Mouse (Mus musculus) ovary, postnatal 36 days (tissue): ENCODE results near the gene Mpst.

Experiments used
- DNase-seq: peaks from one replicate; pipeline ENCODE4 v3.0.0; 2022; ENCODE audit warnings: low spot score, mixed read lengths

Mpst gene

DNA sequence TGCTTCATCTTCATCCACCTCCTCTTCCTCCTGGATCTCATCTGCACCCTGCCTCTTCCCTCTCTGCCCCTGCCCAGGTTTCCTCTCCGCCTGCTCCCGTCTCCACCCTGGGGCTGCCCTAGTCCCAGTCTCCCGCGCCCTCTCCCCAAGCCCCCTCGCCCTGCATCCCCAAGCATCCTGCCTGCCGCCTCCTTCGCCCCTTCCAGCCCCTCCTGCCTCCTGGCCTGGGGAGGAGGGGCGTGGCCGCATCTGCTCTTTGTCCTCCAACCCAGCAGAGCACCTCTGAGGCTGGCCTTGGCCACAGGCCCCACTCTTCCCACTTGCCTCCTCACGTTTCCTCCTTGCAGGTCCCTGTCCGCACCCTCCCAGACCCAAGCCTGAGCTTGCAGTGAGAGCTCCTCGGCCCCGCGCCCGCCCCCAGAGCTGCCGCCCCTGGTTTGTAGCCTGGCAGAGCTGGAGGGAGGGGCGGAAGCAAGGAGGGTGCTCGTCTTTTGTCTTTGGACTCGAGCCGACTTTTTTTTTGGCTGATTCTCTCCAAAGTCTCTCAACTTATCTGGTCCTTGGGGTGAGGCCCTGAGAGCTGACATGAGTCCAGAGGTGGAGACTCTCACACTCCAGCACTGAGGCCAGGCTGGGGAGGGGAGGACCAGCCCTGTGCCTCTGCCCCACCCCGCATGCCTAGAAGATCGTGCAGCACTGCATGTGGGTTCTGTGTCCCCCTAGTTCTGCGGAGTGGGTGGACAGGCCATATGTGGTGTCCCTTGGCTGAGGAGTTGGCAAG lies 31.2 kb downstream of the Mpst start:
- peak; percentile 79 for DNase-seq

DNA sequence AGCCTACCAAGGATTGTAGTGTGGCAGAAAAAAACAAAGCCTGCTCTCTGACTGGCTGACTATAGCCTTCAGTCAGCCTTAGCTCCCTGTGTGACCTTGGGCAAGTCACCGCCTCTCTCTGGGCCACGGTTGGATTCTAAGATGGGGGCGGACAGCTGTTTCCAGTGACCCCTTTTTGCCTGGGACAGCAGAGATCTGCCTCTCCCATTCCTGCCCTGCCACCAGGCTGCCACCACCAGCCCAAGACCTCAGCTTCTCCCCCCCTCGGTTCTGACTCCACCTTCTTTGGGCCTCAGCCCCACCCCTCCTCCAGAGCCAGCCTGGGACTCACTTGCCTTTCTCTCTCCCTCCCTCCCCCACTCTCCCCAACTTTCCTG lies 31.8 kb downstream of the Mpst start:
- no peak for DNase-seq

DNA sequence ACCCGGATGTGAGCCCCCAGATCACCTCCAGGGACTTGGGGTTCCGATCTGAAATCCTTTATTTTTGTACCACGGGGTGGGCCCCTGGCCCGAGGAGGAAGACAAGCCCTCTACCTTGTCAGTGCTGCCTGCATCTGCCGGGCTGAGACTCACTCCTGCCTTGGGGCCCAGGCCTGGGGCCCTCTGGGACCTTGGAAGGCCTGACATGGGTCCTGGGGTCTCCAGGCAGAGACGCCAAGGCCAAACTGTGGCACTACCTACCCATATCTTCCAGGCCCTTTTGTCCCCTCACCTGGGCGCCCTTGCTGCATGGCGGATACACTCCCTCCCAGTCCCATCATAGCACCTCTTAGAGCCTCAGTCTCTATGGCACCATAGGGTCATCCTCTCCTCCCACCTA lies 32.3 kb downstream of the Mpst start:
- DNase-seq: no peak

DNA sequence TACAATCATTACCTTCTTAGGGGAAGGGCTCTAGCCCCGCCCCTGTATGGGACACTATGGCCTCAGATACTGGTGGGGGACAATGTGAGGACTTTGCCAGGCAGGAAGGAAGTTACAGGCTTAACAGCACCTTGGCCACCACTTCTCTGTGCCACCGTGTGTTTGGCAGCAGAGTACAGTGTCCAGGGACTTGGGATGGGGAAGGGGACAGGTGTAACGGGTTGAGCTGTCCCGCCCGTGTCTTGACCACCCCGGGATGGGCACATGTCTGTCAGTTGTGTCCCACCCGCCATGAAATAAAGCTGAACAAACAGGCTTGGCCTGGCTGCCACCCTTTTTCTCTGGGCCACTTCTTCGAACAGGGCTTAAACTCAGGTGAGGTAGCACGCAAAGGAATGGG lies 32.8 kb downstream of the Mpst start:
- DNase-seq: no peak

DNA sequence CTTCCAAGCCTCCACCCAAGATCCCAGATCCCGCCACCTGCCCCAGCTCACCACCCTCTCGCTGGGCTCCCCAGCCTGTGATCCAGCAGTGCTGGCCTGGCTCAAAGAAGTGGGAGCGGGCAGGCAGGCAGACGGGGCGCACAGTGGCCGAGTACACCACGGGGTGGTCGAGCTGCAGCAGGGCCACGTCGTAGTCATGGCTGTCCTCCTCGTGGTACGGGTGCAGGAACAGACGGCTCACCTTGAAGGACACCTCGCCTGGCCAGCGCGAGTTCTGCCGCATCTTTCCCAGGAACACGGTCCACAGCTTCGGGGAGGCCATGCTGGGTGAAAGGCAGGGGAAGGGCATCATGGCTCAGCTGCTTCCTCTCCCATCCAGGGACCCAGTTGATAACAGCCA lies 36.0 kb downstream of the Mpst start:
- DNase-seq: no peak

GRCm38 (mm10) chr15:78443857-78444256 lies 37.6 kb downstream of the Mpst start:
- no peak for DNase-seq

DNA sequence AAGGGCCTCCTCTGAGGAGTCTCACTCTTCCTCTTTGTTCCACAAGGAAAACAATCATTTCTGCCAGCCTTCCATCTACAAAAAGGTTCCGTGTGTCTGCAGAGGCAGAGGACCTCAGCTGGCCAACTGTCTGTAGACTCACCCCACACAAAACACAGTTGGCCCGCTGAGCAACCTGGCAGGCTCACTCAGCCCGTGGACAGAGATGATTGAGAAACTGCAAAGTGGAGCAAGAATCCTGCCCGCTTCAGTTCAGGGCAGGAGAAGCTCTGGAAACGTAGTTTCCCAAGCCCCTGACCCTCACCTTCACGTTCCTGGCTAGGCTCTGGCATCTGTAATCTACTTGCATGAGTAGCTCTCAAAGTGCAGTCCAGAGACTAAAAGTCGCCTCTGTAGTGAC lies 40.9 kb downstream of the Mpst start:
- DNase-seq: no peak

GRCm38 (mm10) chr15:78447746-78448535 lies 41.7 kb downstream of the Mpst start:
- DNase-seq: peak; percentile 93

DNA sequence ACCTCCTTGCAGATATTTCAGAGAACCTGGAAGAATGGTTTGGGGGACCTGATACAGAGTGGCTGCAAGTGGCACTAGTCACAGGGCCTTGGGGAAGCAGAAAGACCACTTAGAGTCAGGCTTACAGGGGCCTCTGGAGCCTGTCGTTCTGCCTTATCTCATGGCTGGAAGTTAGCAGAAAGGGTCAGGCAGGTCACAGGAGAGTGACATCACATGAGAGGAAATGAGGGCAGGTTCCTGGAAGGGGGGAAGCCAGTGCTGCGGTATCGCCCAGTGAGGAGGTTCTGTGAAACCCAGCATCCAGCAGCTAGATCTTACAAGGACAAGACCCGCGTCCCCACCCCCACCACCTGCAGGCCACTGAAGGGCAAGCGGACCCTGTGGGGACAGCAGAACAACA lies 42.9 kb downstream of the Mpst start:
- DNase-seq: no peak

- no peak for DNase-seq
Measured at GRCm38 (mm10) chr15:78449694-78450418, 43.6 kb downstream of the Mpst start.

DNA sequence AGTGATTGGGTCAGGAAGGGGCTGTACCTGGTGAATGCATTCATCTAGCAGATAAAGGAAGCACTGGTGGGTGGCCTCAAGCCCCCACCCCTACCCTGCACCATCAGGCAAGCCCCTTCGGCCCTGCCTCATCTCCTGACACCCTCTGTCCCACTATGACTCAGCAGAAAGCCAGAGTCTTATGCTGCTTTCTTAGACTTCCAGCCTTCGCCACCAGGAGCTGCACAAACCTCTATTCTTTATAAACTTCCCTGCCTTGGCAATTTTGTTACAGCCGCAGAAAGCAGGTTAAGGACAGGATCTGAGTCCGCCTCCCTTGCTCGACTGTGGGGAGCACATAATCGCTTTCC lies 44.2 kb downstream of the Mpst start:
- no peak for DNase-seq

GRCm38 (mm10) chr15:78451201-78451600 lies 45.0 kb downstream of the Mpst start:
- DNase-seq: no peak

GRCm38 (mm10) chr15:78452929-78453328 lies 46.7 kb downstream of the Mpst start:
- no peak for DNase-seq

DNA sequence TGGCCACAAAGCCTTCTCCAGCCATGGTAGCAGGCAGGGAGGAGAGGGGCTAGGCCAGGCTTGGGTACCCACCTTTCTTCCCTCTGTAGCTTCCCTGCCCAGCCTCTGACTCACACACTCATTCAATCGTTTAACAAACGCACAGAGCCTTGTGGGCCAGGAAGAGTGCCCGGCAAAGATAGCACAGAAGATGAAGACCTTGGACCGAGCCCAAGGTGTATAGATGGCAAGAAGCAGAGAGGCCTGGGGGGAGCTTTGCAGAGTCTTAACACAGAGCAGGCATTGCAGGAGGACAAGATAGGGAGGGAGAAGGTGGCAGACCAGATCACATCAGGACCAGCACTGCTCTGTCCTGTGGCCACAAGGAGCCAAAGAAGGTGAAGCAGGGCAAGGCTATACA lies 49.0 kb downstream of the Mpst start:
- no peak for DNase-seq

DNA sequence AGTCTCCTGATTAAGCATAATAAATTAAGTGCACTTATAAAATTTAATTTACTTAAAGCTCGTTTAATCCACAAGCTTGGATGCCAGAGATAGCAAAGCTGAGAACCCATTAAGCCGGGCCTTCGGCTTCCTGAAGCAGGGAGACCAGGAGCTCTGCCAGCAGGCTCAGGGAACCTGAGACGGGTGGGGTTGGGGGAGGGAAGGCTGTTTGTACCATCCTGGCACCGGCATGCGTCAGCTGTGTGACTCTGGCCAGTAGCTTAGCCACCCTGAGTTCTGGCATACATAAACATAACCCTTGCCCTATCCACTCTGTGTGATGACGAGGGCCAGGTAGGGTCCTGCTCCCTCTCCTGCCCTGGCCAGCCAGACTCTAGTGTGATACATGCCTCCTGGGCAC lies 49.8 kb downstream of the Mpst start:
- no peak for DNase-seq

GRCm38 (mm10) chr15:78457193-78457592 lies 51.0 kb downstream of the Mpst start:
- DNase-seq: no peak

GRCm38 (mm10) chr15:78462981-78463380 lies 56.8 kb downstream of the Mpst start:
- no peak for DNase-seq
